Mouse (Mus musculus) cerebellum, adult 9-11 months (tissue): Measurements from ENCODE around the gene Pex16.
A peak's percentile ranks its signal among the peaks of the same experiment; 100 is the strongest.

Experiments
- DNase-seq: peaks from one replicate; pipeline ENCODE4 v3.0.0; 2022

The Pex16 gene

GRCm38 (mm10) chr2:92389645-92390044 is 15.2 kb downstream of the Pex16 start:
- no peak for DNase-seq

GRCm38 (mm10) chr2:92390206-92390930 is 15.9 kb downstream of the Pex16 start:
- peak; percentile 73 for DNase-seq

- peak; percentile 85 for DNase-seq
Measured at GRCm38 (mm10) chr2:92391116-92391515, 16.6 kb downstream of the Pex16 start.

GRCm38 (mm10) chr2:92391703-92392317 is 17.3 kb downstream of the Pex16 start:
- peak; percentile 69 for DNase-seq

- DNase-seq: peak; percentile 68
Measured at GRCm38 (mm10) chr2:92392318-92393264, 18.1 kb downstream of the Pex16 start.

- no peak for DNase-seq
Measured at GRCm38 (mm10) chr2:92395535-92395934, 21.1 kb downstream of the Pex16 start.

GRCm38 (mm10) chr2:92397436-92397835 is 23.0 kb downstream of the Pex16 start:
- DNase-seq: peak; percentile 66

GRCm38 (mm10) chr2:92399877-92400276 is 25.4 kb downstream of the Pex16 start:
- DNase-seq: peak; percentile 53

- peak; percentile 77 for DNase-seq
Measured at GRCm38 (mm10) chr2:92400682-92401081, 26.2 kb downstream of the Pex16 start.

- peak; percentile 81 for DNase-seq
Measured at GRCm38 (mm10) chr2:92401091-92401561, 26.6 kb downstream of the Pex16 start, which contains the start of gene Mapk8ip1. Gene Mapk8ip1 (minus strand): TSS chr2:92401263.

- DNase-seq: peak; percentile 94
Measured at GRCm38 (mm10) chr2:92402591-92403326, 28.3 kb downstream of the Pex16 start.

- peak; percentile 65 for DNase-seq
Measured at GRCm38 (mm10) chr2:92403776-92404319, 29.4 kb downstream of the Pex16 start.

- DNase-seq: peak; percentile 62
Measured at GRCm38 (mm10) chr2:92404737-92405136, 30.3 kb downstream of the Pex16 start.

- DNase-seq: no peak
Measured at GRCm38 (mm10) chr2:92405687-92406086, 31.2 kb downstream of the Pex16 start.

GRCm38 (mm10) chr2:92408309-92409045 is 34.0 kb downstream of the Pex16 start:
- DNase-seq: no peak

GRCm38 (mm10) chr2:92411705-92412104 is 37.2 kb downstream of the Pex16 start:
- DNase-seq: peak; percentile 87

- no peak for DNase-seq
Measured at GRCm38 (mm10) chr2:92421723-92422387, 47.4 kb downstream of the Pex16 start.

GRCm38 (mm10) chr2:92422388-92423135 is 48.1 kb downstream of the Pex16 start:
- peak; percentile 69 for DNase-seq

- no peak for DNase-seq
Measured at GRCm38 (mm10) chr2:92423156-92423555, 48.7 kb downstream of the Pex16 start.
